Mouse (Mus musculus) monocyte, adult 2 months (primary cell): ENCODE data around the gene Asb13.

Source experiments
- DNase-seq, 2 experiments: peaks; one replicate each; pipeline ENCODE4 v3.0.0; 2022; ENCODE audit warnings: low spot score in 2 of 2, low read depth in 1 of 2

Gene Asb13

DNA sequence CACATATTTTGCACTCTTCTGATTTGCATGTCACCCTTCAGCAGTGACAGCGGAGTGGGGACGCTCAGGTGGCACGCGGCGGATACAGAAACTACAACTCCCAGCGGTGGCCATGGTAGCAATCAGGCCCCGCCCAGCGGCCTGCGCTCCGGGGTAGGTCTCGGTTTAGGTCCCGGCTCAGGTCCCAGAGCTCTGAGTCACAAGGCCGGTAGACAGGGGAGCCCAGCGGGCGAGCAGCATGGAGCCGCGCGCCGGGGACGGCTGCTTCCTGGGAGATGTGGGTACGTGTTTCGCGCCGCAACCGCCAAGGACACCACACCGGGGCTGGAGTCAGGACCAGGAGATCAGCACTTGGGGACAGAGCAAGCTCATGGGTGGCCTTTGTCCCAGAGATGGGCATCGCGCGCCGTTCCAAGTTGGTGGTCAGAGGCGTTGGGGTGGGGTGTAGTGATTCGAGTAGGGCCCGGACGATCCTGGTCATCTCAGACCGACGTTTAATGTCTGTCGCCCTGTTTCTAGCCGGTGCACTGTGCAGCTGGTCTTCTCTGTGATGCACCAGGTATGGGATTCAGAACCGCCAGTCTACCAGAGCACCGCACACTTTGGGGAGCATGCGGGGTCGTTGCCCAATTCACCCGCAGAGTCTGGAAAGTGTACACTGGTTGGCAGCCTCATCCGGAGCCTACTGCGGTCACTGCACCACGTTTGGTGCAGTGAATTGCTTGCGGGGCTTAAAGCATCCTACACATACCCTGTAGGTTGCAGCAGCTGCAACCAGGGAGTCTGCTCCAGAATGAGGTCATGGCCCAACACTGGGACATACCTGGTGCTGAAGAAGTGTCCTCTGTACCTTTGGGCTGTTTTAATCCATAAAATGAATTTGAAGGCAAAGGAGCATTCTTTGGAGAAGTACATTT lies at the start of gene Asb13:
Asb13 (plus strand) TSS at position 138 of the 917 bp plus-strand sequence.
- DNase-seq, result peak; percentile 14 to 54

GRCm38 (mm10) chr13:3590789-3591188 lies 43.0 kb upstream of the Asb13 start:
- DNase-seq, result no peak

DNA sequence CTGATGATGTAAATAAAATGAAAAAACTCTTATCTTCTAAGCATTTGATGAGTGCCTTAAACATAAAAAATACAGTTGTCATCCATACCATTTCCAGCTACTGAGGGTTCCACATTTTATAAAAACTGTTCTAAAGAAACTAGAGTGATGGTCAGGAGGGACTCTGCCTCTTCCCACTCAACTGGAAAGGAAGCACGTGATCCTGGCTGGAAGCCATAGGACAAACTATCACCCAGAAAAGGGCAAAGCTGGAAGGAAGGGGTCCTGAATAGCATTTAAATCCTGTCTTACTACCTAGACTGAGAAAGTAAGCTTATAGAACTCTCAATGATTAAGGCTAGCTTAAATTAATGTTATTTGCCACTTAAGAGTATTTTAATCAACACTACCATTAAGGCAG lies 39.5 kb upstream of the Asb13 start:
- DNase-seq, result no peak

GRCm38 (mm10) chr13:3596232-3596631 lies 37.6 kb upstream of the Asb13 start:
- DNase-seq, result no peak

- no peak for DNase-seq
Observed at GRCm38 (mm10) chr13:3609780-3610117, 24.1 kb upstream of the Asb13 start.

DNA sequence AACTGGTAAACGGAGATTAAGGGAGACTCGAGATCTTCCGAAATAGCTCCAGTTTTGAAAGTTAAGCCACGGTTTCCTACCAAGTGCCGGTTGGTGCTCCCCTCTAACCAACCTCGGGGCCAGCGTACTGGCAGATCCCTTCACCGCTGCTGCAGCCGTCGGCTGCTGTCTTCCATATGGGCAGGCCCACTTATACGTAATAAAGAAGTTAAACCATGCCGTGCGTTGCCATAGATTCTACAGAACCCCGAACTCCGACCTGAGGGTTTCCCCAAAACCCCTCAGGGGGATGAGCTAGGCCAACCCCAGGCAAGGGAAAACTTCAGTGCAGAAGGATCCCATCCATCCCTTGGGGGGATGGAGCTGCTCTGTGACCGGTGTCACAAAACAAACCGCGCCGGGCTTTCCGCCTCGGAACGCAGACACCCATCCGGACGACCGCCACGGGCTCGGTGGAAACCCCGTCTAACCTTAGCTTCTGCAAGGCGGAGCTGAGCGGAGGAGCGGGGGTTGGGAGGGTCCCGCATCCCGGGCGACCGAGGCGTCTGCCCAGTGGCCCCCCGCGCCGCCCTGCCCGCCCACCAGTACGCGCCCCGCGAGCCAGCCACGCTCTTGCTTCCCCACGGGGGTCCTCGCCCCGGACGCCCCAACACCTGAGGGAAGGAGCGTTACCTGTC lies 23.6 kb upstream of the Asb13 start:
- peak in 1 of 2 experiments; percentile 26 for DNase-seq

- DNase-seq, result peak; percentile 89 to 95
Observed at GRCm38 (mm10) chr13:3610795-3611438, 22.9 kb upstream of the Asb13 start, which contains the start of gene Fam208b. Gene Fam208b (minus strand): TSS chr13:3611108.

DNA sequence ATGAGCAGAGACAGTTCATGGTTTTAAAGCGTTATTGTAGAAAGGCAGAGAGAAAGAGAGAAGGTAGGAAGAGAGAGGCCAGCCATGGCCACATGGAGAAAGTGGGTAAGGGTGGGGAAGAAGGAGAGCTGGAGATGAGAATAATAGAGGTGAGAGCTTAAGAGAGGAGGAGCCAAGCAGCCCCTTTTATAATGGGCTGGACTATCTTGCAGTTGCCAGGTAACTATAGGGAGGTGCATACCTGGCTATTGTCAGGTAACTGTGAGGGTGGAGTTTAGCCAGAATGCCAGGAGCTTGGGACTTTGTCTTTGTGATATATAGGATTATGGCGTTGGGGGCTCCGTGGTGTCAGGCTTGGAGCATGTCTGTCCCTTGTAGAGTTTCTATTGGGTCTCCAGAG lies 6.7 kb upstream of the Asb13 start:
- no peak for DNase-seq

DNA sequence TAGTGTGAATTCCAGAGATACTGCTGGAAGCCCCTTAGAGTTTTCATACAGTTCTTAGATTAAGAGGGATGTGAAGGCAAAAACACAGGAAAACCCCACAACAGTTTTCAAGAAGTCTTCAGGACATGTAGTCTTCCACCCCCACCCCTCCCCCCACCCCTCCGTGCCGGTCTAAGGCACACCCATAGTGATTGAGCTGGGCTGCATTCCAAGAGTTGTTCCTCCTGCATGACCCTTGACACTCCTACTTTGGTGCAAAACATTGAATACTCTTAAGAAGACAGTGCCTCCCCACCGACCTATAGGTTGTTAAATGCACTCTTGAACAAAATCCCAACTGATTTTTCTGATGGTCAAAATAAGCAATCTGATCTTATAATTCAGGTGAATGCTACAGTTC lies 5.7 kb upstream of the Asb13 start:
- DNase-seq, result no peak

DNA sequence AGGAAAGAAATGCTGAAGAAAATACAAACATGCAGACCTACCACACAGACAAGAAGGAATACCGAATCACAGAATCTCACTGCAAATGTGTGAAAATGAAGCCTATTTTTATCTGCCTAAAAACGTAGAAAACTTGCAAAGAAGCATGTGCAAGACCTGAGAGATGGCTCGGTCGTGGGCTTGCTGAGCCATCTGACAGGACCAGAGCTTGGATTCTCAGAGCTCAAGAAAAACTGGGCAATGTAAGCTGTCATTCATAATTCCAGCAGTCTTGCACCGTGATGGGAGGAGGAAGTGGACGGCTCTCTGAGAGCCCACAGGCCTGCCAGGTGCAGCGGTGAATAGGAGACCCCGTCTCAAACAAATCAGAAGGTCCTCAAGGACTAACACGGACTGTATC lies 1.3 kb upstream of the Asb13 start:
- no peak for DNase-seq

DNA sequence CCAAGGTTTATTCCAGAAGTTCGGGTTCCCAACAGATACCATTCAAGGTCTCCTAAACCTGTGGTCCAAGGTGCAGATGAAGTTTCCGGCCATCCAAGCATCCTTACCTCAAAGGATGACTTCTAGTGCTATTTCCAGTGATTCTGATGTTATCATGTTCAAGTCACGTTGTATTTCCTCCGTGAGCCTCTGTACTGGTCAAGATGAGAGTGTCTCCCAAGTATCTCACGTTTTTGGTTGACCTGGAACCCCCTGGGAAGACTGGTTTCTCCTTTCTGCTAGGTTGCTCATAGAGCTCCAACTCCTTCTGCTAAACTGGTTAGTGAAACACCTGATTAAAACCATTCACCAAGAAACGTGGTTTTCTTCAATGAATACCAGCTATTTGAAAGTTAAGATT lies 701 bp upstream of the Asb13 start:
- DNase-seq, result no peak

DNA sequence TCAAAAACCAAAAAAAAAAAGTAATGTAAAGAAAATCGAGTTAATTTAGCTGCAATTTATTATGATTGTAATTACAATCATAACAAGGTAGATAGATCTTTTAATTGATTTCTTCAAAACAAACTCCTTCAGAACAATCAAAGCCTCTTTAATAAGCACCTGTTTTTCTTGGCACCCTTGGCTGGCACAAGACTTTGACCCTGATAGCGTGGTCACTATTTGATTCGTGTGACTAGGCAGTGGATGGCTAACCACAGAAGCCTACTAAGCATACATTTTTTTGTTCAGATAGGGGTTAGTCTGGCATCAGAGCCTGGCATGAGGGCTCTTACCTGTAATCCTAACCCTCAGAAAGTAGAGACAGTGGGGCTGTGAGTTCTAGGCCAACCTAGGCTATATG lies 1.2 kb downstream of the Asb13 start:
- no peak for DNase-seq

- no peak for DNase-seq
Observed at GRCm38 (mm10) chr13:3636797-3637196, 3.0 kb downstream of the Asb13 start.

DNA sequence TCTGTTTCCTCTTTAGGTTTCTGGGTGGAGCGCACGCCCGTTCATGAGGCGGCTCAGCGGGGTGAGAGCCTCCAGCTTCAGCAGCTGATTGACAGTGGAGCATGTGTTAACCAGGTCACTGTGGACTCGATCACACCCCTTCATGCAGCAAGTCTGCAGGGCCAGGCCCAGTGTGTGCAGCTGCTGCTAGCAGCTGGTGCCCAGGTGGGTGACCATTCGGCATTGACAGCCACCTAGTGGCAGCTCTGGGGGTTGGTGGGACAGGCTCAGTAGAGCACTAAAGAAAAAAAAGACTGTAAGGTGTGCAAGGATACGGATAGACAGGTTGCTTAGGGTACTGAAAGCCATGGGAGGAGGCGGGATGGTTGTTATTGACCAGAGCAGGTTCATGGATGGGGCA lies 8.2 kb downstream of the Asb13 start:
- no peak for DNase-seq

- DNase-seq, result no peak
Observed at GRCm38 (mm10) chr13:3642538-3642937, 8.7 kb downstream of the Asb13 start.

GRCm38 (mm10) chr13:3644871-3645270 lies 11.0 kb downstream of the Asb13 start:
- no peak for DNase-seq

- no peak for DNase-seq
Observed at GRCm38 (mm10) chr13:3645919-3646318, 12.1 kb downstream of the Asb13 start.

DNA sequence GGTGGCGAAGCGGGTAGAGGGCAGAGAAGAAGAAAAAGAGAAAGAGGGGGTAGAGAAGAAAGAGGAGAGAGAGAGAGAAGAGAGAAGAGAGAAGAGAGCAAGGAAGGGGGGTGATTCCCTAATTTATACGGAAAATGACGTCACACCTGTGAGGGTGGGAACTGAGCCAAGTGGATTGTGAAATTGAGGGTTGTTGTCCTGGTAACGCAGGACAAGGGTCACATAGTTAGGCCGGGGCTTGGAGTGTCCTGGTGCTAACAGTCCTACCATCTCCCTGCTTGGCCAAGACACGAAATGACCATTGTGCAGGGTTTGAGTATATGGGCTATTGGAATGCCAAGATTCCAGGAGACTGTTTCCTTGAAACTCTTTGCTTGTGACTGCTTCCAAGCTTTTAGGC lies 12.7 kb downstream of the Asb13 start:
- DNase-seq, result no peak

- DNase-seq, result no peak
Observed at GRCm38 (mm10) chr13:3650569-3650968, 16.7 kb downstream of the Asb13 start.

GRCm38 (mm10) chr13:3654432-3654831 lies 20.6 kb downstream of the Asb13 start:
- no peak for DNase-seq

DNA sequence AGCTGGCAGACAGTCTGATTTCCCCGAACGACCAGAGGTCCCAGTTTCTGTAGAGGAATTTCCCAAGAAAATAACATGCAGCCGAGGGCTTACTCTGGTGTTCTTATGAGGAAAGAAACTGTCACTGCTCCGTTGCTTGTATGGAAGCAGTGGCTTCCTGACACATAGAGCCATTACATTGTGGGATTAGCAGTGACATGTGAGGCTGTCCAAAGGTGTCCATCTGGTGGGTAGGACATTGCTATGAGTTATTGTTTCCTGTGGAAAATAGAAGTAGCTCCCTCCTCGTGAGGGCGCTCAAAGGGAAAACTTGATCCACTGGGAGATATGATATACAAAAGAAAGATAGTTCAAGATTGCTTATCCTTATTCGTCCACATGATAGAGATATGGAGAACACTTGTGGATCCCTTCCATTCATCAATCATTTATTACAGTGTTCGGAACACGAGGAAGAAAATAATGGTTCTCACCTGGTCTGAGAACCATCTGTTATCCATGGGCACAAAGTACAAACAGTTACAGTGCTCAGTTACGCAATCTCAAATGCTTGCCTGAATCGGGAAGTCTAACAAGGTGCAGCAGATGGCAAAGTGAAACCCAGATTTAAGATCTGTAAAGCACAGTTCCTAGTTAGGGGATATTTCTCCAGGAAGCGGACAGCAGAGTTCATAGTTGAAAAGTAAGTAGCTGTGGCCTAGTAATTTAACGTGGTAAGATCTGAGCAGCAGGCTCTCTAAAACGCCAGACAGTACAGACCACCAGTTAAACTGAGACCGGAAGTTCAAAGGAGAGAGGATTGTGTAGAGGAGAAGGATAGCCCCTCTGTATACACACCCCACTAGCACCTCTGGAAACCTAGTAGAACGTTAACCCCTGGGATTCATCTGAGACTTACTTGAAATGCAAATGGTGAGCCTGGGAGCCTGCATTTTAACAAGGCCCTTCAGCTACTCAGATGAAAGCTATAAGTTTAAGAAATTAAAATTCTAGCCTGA lies 25.6 kb downstream of the Asb13 start:
- no peak for DNase-seq
